11 mouse cellular contexts compared by ENCODE assay signal in the genomic region with DNA sequence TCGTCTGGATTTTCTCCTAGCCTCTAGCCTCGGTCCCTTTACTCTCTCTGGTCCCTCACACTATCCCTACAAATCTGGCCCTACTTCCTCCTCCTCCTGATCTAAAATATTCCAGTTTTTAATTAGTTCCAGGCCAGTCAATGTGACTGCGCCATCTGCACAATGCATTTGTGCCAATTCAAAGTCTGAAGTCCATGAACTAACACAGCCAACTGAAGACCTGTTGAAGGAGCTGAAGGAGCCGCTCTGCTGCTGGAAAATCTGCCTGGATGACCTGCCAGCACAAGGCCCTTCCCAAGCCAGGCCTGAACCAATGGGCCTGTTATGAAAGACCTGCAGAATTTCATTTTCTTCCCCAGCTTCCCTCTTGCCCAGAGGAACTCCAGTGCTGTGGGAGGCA.
DNase-seq lines count a peak whose midpoint lies in the region; ATAC-seq and TF ChIP-seq lines count a peak whose summit lies in the region.
"Had no signal": no experiment of that assay in that cellular context is flagged by ENCODE, and none has a peak within 500 bp of the region (broad histone marks: within the 10 kb centered on the region; RNA-seq: fewer than 3 reads in every experiment).

No protein-coding gene starts in this region.

- H3K9me3 ChIP-seq in heart, embryonic 10.5 days, result no peaks in the 10 kb centered on the region
- H3K9me3 ChIP-seq in forebrain, postnatal 0 days (ENCODE audit: low read length), result no peaks in the 10 kb centered on the region
- no peaks in the 10 kb centered on the region for H3K9me3 ChIP-seq in midbrain, embryonic 14.5 days (ENCODE audit: control insufficient read depth, low read length)
- H3K9me3 ChIP-seq: midbrain, embryonic 15.5 days had no signal

- no peak overlapping the region for H3K4me2 ChIP-seq in forebrain, postnatal 0 days (ENCODE audit: low read depth)
- no peak overlapping the region for H3K4me2 ChIP-seq in midbrain, embryonic 14.5 days (ENCODE audit: low read length)
- H3K4me2 ChIP-seq: midbrain, embryonic 15.5 days had no signal

- no peak overlapping the region for H3K27ac ChIP-seq in heart, embryonic 10.5 days
- no peak overlapping the region for H3K27ac ChIP-seq in forebrain, postnatal 0 days (ENCODE audit: low read depth, low read length)
- no peak overlapping the region for H3K27ac ChIP-seq in midbrain, embryonic 14.5 days (replicated peaks; ENCODE audit: low read depth, low read length)
- H3K27ac ChIP-seq: midbrain, embryonic 15.5 days had no signal

- no peak for TF ChIP-seq CTCF in forebrain, postnatal 0 days (IDR thresholded peaks at IDR 0.05; ENCODE audit: low read depth)

- ATAC-seq in forebrain, postnatal 0 days, result peak; percentile 32
- ATAC-seq in midbrain, embryonic 14.5 days (ENCODE audit: low FRiP score, low TSS enrichment), result no peak
- ATAC-seq: midbrain, embryonic 15.5 days had no signal

- DNase-seq in heart, adult 11 months, result peak; percentile 96
- DNase-seq in heart, embryonic 10.5 days (ENCODE audit: low spot score), result no peak
- DNase-seq in lung, postnatal 36 days, result peak; percentile 12
- no peak for DNase-seq in lung, postnatal 4 days
- peak; percentile 36 for DNase-seq in forebrain, postnatal 0 days
- peak; percentile 81 for DNase-seq in skeletal muscle tissue, adult 2 months (ENCODE audit: low read depth, low spot score)
- no peak for DNase-seq in midbrain, embryonic 14.5 days
- DNase-seq in B cell, adult 2 months, result no peak
- DNase-seq: layer of hippocampus, adult 9-11 months; lung, adult 18-20 months had no signal

- no peaks in the 10 kb centered on the region for H3K4me1 ChIP-seq in heart, embryonic 10.5 days
- H3K4me1 ChIP-seq in forebrain, postnatal 0 days (ENCODE audit: insufficient read depth), result no peaks in the 10 kb centered on the region
- H3K4me1 ChIP-seq in midbrain, embryonic 14.5 days (ENCODE audit: control insufficient read depth, insufficient read depth, low read length), result 0 out of 2 replicates have a peak, but pooled peaks cover 3% of the 10 kb centered on the region
- H3K4me1 ChIP-seq: midbrain, embryonic 15.5 days had no signal

- H3K36me3 ChIP-seq in heart, embryonic 10.5 days, result no peaks in the 10 kb centered on the region
- no peaks in the 10 kb centered on the region for H3K36me3 ChIP-seq in forebrain, postnatal 0 days (ENCODE audit: insufficient read depth)
- H3K36me3 ChIP-seq in midbrain, embryonic 14.5 days (ENCODE audit: control insufficient read depth, insufficient read depth, low read length), result no peaks in the 10 kb centered on the region
- H3K36me3 ChIP-seq: midbrain, embryonic 15.5 days had no signal

- H3K9ac ChIP-seq in forebrain, postnatal 0 days, result no peak overlapping the region
- no peak overlapping the region for H3K9ac ChIP-seq in midbrain, embryonic 14.5 days (replicated peaks; ENCODE audit: low read length)
- H3K9ac ChIP-seq: midbrain, embryonic 15.5 days had no signal

- no peaks in the 10 kb centered on the region for H3K27me3 ChIP-seq in heart, embryonic 10.5 days (ENCODE audit: insufficient read depth, poor library complexity, severe bottlenecking)
- H3K27me3 ChIP-seq in forebrain, postnatal 0 days (ENCODE audit: insufficient read depth, low read length), result no peaks in the 10 kb centered on the region
- H3K27me3 ChIP-seq in midbrain, embryonic 14.5 days (ENCODE audit: control insufficient read depth, insufficient read depth, low read length), result no peaks in the 10 kb centered on the region
- H3K27me3 ChIP-seq: midbrain, embryonic 15.5 days had no signal

- whole genome bisulfite sequencing in heart, embryonic 10.5 days, result 78% methylated on average over 4 of the region's 4 CpGs
- 62% methylated on average over 4 of the region's 4 CpGs for WGBS in forebrain, postnatal 0 days
- WGBS in midbrain, embryonic 14.5 days, result 85% methylated on average over 4 of the region's 4 CpGs

- H3K4me3 ChIP-seq in heart, embryonic 10.5 days, result no peak overlapping the region
- no peak overlapping the region for H3K4me3 ChIP-seq in forebrain, postnatal 0 days (ENCODE audit: low read depth, low read length)
- no peak overlapping the region for H3K4me3 ChIP-seq in midbrain, embryonic 14.5 days (replicated peaks; ENCODE audit: low read depth, low read length)
- H3K4me3 ChIP-seq: midbrain, embryonic 15.5 days had no signal

Comparison
In these comparisons a context has a peak if more than half of its experiments do, and no peak if none do; other contexts are left out.
1. DNase-seq: peak in heart, adult 11 months (single experiment), lung, postnatal 36 days (single experiment), forebrain, postnatal 0 days (single experiment) and skeletal muscle tissue, adult 2 months (single experiment); none in heart, embryonic 10.5 days (single experiment), lung, postnatal 4 days (0 of 2), midbrain, embryonic 14.5 days (single experiment) and B cell, adult 2 months (0 of 2).